Mouse (Mus musculus): Measurements from ENCODE around the gene C2cd4c.
A peak's percentile ranks its signal among the peaks of the same experiment; 100 is the strongest.

C2cd4c gene

GRCm38 (mm10) chr10:79612192-79613135, 1.4 kb downstream of the C2cd4c start:
- DNase-seq: peak; percentile 72 to 73

GRCm38 (mm10) chr10:79611296-79611695, 2.5 kb downstream of the C2cd4c start:
- peak; percentile 67 to 71 for DNase-seq

GRCm38 (mm10) chr10:79609276-79609675, 4.5 kb downstream of the C2cd4c start:
- peak in 1 of 2 experiments; percentile 6 for DNase-seq

GRCm38 (mm10) chr10:79607892-79608291, 5.9 kb downstream of the C2cd4c start:
- DNase-seq: peak; percentile 21

GRCm38 (mm10) chr10:79606537-79606936, 7.3 kb downstream of the C2cd4c start:
- peak; percentile 76 to 86 for DNase-seq

GRCm38 (mm10) chr10:79597936-79598230, 15.9 kb downstream of the C2cd4c start:
- no peak for DNase-seq

- DNase-seq: peak in 1 of 2 experiments; percentile 56
Observed at GRCm38 (mm10) chr10:79597051-79597935, 16.5 kb downstream of the C2cd4c start.

- DNase-seq: no peak
Observed at GRCm38 (mm10) chr10:79595590-79595929, 18.3 kb downstream of the C2cd4c start.

GRCm38 (mm10) chr10:79594872-79595589, 18.8 kb downstream of the C2cd4c start:
- DNase-seq: peak; percentile 83 to 87

- no peak for DNase-seq
Observed at GRCm38 (mm10) chr10:79594111-79594510, 19.7 kb downstream of the C2cd4c start.

- DNase-seq: no peak
Observed at GRCm38 (mm10) chr10:79590702-79591101, 23.1 kb downstream of the C2cd4c start.

GRCm38 (mm10) chr10:79587752-79588126, 26.1 kb downstream of the C2cd4c start:
- DNase-seq: no peak

- DNase-seq: no peak
Observed at GRCm38 (mm10) chr10:79587061-79587751, 26.6 kb downstream of the C2cd4c start, which contains the start of gene Theg. Theg (minus strand) TSS chr10:79587331.

- DNase-seq: no peak
Observed at GRCm38 (mm10) chr10:79586243-79586642, 27.6 kb downstream of the C2cd4c start.

GRCm38 (mm10) chr10:79585723-79586122, 28.1 kb downstream of the C2cd4c start:
- DNase-seq: no peak

- no peak for DNase-seq
Observed at GRCm38 (mm10) chr10:79585136-79585535, 28.7 kb downstream of the C2cd4c start.

GRCm38 (mm10) chr10:79584426-79584825, 29.4 kb downstream of the C2cd4c start:
- no peak for DNase-seq

- DNase-seq: no peak
Observed at GRCm38 (mm10) chr10:79584021-79584420, 29.8 kb downstream of the C2cd4c start.

- DNase-seq: no peak
Observed at GRCm38 (mm10) chr10:79581501-79581900, 32.3 kb downstream of the C2cd4c start.

GRCm38 (mm10) chr10:79580811-79581210, 33.0 kb downstream of the C2cd4c start:
- peak; percentile 85 to 91 for DNase-seq

GRCm38 (mm10) chr10:79580356-79580755, 33.5 kb downstream of the C2cd4c start:
- no peak for DNase-seq

- DNase-seq: peak; percentile 69 to 77
Observed at GRCm38 (mm10) chr10:79579781-79580180, 34.0 kb downstream of the C2cd4c start.
